ENCODE assay signal across 19 mouse cellular contexts in the genomic region with DNA sequence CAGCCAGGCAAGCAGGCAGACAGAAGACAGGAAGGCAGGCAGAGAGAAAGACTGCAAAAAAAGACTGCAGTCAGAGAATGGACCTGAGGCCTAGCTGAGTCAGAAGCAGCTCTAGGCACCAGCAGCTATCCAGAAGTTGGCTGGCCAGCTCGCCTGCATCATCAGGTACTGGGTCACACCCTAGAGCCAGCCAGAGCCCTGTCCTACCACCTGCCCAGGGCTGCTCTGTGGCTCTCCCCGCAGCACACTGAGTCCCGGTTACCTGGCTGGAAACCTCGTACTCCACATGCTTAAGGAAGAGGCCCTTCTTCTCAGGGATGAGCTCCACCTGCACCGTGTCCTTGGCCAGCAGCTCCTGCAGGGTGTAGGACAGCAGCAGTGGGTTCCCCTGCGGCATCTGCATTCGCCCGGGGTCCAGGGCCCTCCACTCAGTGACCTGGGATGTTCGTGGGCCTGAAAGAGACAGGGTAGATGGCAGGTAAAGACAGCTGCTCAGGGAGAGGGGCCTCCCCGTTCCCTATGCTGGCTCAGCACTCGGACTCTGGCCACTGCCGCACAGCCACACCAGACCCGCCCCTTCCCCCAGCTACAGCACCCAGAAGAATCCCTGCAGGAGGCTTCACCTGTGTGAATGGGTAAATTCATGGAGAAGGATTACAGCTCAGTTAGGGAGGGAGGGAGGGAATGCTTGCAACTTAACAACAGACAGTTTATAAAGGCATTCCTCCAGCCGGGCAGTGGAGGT. TPM values are rescaled to one million over a fixed set of nuclear protein-coding genes. Genes with fewer than 3 reads are reported as not detected.
DNase-seq lines count a peak whose midpoint lies in the region; ATAC-seq and TF ChIP-seq lines count a peak whose summit lies in the region.
"Had no signal": no experiment of that assay in that cellular context is flagged by ENCODE, and none has a peak within 500 bp of the region (broad histone marks: within the 10 kb centered on the region; RNA-seq: fewer than 3 reads in every experiment).

No protein-coding gene starts in this region.

- no peak for TF ChIP-seq CTCF in intestine, postnatal 0 days (IDR thresholded peaks at IDR 0.05; ENCODE audit: low read depth)

- no peak overlapping the region for H3K27ac ChIP-seq in limb, embryonic 13.5 days
- no peak overlapping the region for H3K27ac ChIP-seq in limb, embryonic 10.5 days
- peak overlapping the region; percentile 74 for H3K27ac ChIP-seq in intestine, postnatal 0 days (ENCODE audit: low read depth, low read length)
- H3K27ac ChIP-seq in kidney, embryonic 15.5 days, result peak overlapping the region; percentile 41; the same call in 1 of the 2 replicates
- H3K27ac ChIP-seq: embryonic facial prominence, embryonic 13.5 days; heart, embryonic 13.5 days; hindbrain, postnatal 0 days; layer of hippocampus, adult 2 months; stomach, postnatal 0 days had no signal

- no peaks in the 10 kb centered on the region for H3K27me3 ChIP-seq in limb, embryonic 13.5 days
- H3K27me3 ChIP-seq in limb, embryonic 10.5 days (ENCODE audit: low read depth, poor library complexity, severe bottlenecking), result no peaks in the 10 kb centered on the region
- no peaks in the 10 kb centered on the region for H3K27me3 ChIP-seq in intestine, postnatal 0 days (replicated peaks; ENCODE audit: control insufficient read depth, insufficient read depth, low read length)
- no peaks in the 10 kb centered on the region for H3K27me3 ChIP-seq in kidney, embryonic 15.5 days
- H3K27me3 ChIP-seq: embryonic facial prominence, embryonic 13.5 days; heart, embryonic 13.5 days had no signal

- 76% methylated on average over 14 of the region's 14 CpGs for WGBS in limb, embryonic 13.5 days
- 79% methylated on average over 14 of the region's 14 CpGs for WGBS in limb, embryonic 10.5 days
- WGBS in intestine, postnatal 0 days, result 52% methylated on average over 14 of the region's 14 CpGs
- 73% methylated on average over 14 of the region's 14 CpGs for WGBS in kidney, embryonic 15.5 days

- no peak overlapping the region for H3K4me2 ChIP-seq in limb, embryonic 13.5 days (replicated peaks)
- H3K4me2 ChIP-seq in intestine, postnatal 0 days (replicated peaks; ENCODE audit: low read depth), result peak overlapping the region; percentile 56
- H3K4me2 ChIP-seq in kidney, embryonic 15.5 days, result 0 out of 2 replicates have a peak overlapping the region, but pooled peaks have one; percentile 3
- H3K4me2 ChIP-seq: embryonic facial prominence, embryonic 13.5 days; heart, embryonic 13.5 days; liver, embryonic 11.5 days had no signal

- H3K4me1 ChIP-seq in limb, embryonic 13.5 days, result no peaks in the 10 kb centered on the region
- H3K4me1 ChIP-seq in limb, embryonic 10.5 days, result no peaks in the 10 kb centered on the region
- H3K4me1 ChIP-seq in intestine, postnatal 0 days (replicated peaks; ENCODE audit: control insufficient read depth, insufficient read depth, low read length), result no peaks in the 10 kb centered on the region
- H3K4me1 ChIP-seq in kidney, embryonic 15.5 days, result no peaks in the 10 kb centered on the region
- H3K4me1 ChIP-seq: embryonic facial prominence, embryonic 13.5 days; heart, embryonic 13.5 days had no signal

- H3K36me3 ChIP-seq in limb, embryonic 13.5 days, result peaks cover 54% of the 10 kb centered on the region
- H3K36me3 ChIP-seq in limb, embryonic 10.5 days, result peaks cover 59% of the 10 kb centered on the region
- peaks cover 31% of the 10 kb centered on the region for H3K36me3 ChIP-seq in intestine, postnatal 0 days (ENCODE audit: control insufficient read depth, insufficient read depth)
- peaks cover 47% of the 10 kb centered on the region for H3K36me3 ChIP-seq in kidney, embryonic 15.5 days

- 0 out of 2 replicates have a peak overlapping the region, but pooled peaks have one; percentile 4 for H3K9ac ChIP-seq in limb, embryonic 13.5 days
- peak overlapping the region; percentile 22; the same call in 1 of the 2 replicates for H3K9ac ChIP-seq in intestine, postnatal 0 days (ENCODE audit: low read depth, low read length)
- no peak overlapping the region for H3K9ac ChIP-seq in kidney, embryonic 15.5 days
- H3K9ac ChIP-seq: embryonic facial prominence, embryonic 13.5 days; heart, embryonic 13.5 days had no signal

- no peak for DNase-seq in limb, embryonic 10.5 days (ENCODE audit: low spot score)
- DNase-seq in kidney, postnatal 4 days, result peak; percentile 38 to 62
- DNase-seq in thymus, postnatal 14 days, result no peak
- no peak for DNase-seq in ovary, adult 18-20 months (ENCODE audit: low spot score)
- DNase-seq: adrenal gland, adult 2 months; cerebellum, adult 9-10 months; lung, adult 18-20 months; lung, postnatal 14 days; right cerebral cortex, postnatal 4 days had no signal

- H3K4me3 ChIP-seq in limb, embryonic 13.5 days, result no peak overlapping the region
- no peak overlapping the region for H3K4me3 ChIP-seq in limb, embryonic 10.5 days
- peak overlapping the region; percentile 26 for H3K4me3 ChIP-seq in intestine, postnatal 0 days (ENCODE audit: low read depth, low read length)
- no peak overlapping the region for H3K4me3 ChIP-seq in kidney, embryonic 15.5 days (replicated peaks)
- H3K4me3 ChIP-seq: embryonic facial prominence, embryonic 13.5 days; heart, embryonic 13.5 days; layer of hippocampus, adult 2 months had no signal

- no peak for ATAC-seq in limb, embryonic 13.5 days (ENCODE audit: low FRiP score, low read depth)
- ATAC-seq in intestine, postnatal 0 days, result peak; percentile 72
- ATAC-seq in kidney, embryonic 15.5 days (replicated peaks; ENCODE audit: low FRiP score), result peak; percentile 76
- ATAC-seq: forebrain, embryonic 16.5 days; hindbrain, postnatal 0 days had no signal

- H3K9me3 ChIP-seq in limb, embryonic 13.5 days, result peaks cover 8% of the 10 kb centered on the region; the same call in 1 of the 2 replicates
- H3K9me3 ChIP-seq in limb, embryonic 10.5 days (replicated peaks), result no peaks in the 10 kb centered on the region
- H3K9me3 ChIP-seq in intestine, postnatal 0 days (ENCODE audit: control insufficient read depth), result no peaks in the 10 kb centered on the region
- H3K9me3 ChIP-seq in kidney, embryonic 15.5 days (replicated peaks), result no peaks in the 10 kb centered on the region
- H3K9me3 ChIP-seq: embryonic facial prominence, embryonic 13.5 days; heart, embryonic 13.5 days had no signal

RNA-seq across cellular contexts. Expression of a gene that starts 28.4 kb away (rescaled TPM):
- polyA plus RNA-seq in limb, embryonic 13.5 days (2015; fragmentation: Nextera tagmentation; extraction: Ambion mirVana), result 23.2 and 24.1 TPM in 2 replicates
- 22.2 and 24.1 TPM in 2 replicates for polyA plus RNA-seq in limb, embryonic 10.5 days (2016; fragmentation: Nextera tagmentation; extraction: Ambion mirVana)
- polyA plus RNA-seq in intestine, postnatal 0 days (2015; fragmentation: Nextera tagmentation; extraction: Ambion mirVana), result 11.2 and 13.7 TPM in 2 replicates
- 20.0 and 21.0 TPM in 2 replicates for polyA plus RNA-seq in kidney, embryonic 15.5 days (2015; fragmentation: Nextera tagmentation; extraction: Ambion mirVana)

RNA-seq across cellular contexts. Expression of a gene that starts 29.0 kb away (rescaled TPM):
- polyA plus RNA-seq in limb, embryonic 13.5 days (2015; fragmentation: Nextera tagmentation; extraction: Ambion mirVana), result 23.7 and 25.8 TPM in 2 replicates
- polyA plus RNA-seq in limb, embryonic 10.5 days (2016; fragmentation: Nextera tagmentation; extraction: Ambion mirVana), result 22.4 and 25.4 TPM in 2 replicates
- polyA plus RNA-seq in intestine, postnatal 0 days (2015; fragmentation: Nextera tagmentation; extraction: Ambion mirVana), result 67.5 and 89.0 TPM in 2 replicates
- 25.3 and 27.0 TPM in 2 replicates for polyA plus RNA-seq in kidney, embryonic 15.5 days (2015; fragmentation: Nextera tagmentation; extraction: Ambion mirVana)

RNA-seq across cellular contexts. Expression of a gene that starts 38.6 kb away (rescaled TPM):
- 45.8 and 46.6 TPM in 2 replicates for polyA plus RNA-seq in limb, embryonic 13.5 days (2015; fragmentation: Nextera tagmentation; extraction: Ambion mirVana)
- 66.8 and 71.8 TPM in 2 replicates for polyA plus RNA-seq in limb, embryonic 10.5 days (2016; fragmentation: Nextera tagmentation; extraction: Ambion mirVana)
- polyA plus RNA-seq in intestine, postnatal 0 days (2015; fragmentation: Nextera tagmentation; extraction: Ambion mirVana), result 28.9 and 34.7 TPM in 2 replicates
- 54.8 and 60.1 TPM in 2 replicates for polyA plus RNA-seq in kidney, embryonic 15.5 days (2015; fragmentation: Nextera tagmentation; extraction: Ambion mirVana)

RNA-seq across cellular contexts. Expression of a gene that starts 38.8 kb away (rescaled TPM):
- polyA plus RNA-seq in limb, embryonic 13.5 days (2015; fragmentation: Nextera tagmentation; extraction: Ambion mirVana), result 51.1 and 52.6 TPM in 2 replicates
- 68.7 and 68.9 TPM in 2 replicates for polyA plus RNA-seq in limb, embryonic 10.5 days (2016; fragmentation: Nextera tagmentation; extraction: Ambion mirVana)
- polyA plus RNA-seq in intestine, postnatal 0 days (2015; fragmentation: Nextera tagmentation; extraction: Ambion mirVana), result 10.3 and 11.1 TPM in 2 replicates
- 46.5 and 53.0 TPM in 2 replicates for polyA plus RNA-seq in kidney, embryonic 15.5 days (2015; fragmentation: Nextera tagmentation; extraction: Ambion mirVana)

RNA-seq across cellular contexts. Expression of a gene that starts 59.0 kb away (rescaled TPM):
- polyA plus RNA-seq in limb, embryonic 13.5 days (2015; fragmentation: Nextera tagmentation; extraction: Ambion mirVana), result 101 and 111 TPM in 2 replicates
- polyA plus RNA-seq in limb, embryonic 10.5 days (2016; fragmentation: Nextera tagmentation; extraction: Ambion mirVana), result 201 and 231 TPM in 2 replicates
- polyA plus RNA-seq in intestine, postnatal 0 days (2015; fragmentation: Nextera tagmentation; extraction: Ambion mirVana), result 52.3 and 54.6 TPM in 2 replicates
- 116 and 127 TPM in 2 replicates for polyA plus RNA-seq in kidney, embryonic 15.5 days (2015; fragmentation: Nextera tagmentation; extraction: Ambion mirVana)

Comparison
In these comparisons a context has a peak if more than half of its experiments do, and no peak if none do; other contexts are left out.
1. H3K27ac ChIP-seq: peak in intestine, postnatal 0 days (single experiment) and kidney, embryonic 15.5 days (single experiment); none in limb, embryonic 13.5 days (single experiment) and limb, embryonic 10.5 days (single experiment).
2. DNase-seq: peak in kidney, postnatal 4 days (2 of 2); none in limb, embryonic 10.5 days (single experiment), thymus, postnatal 14 days (single experiment) and ovary, adult 18-20 months (single experiment).